In genomic region chr7:16549299-16549698, GRCm38 (mm10) we compare ENCODE assay signal across 16 mouse cellular contexts.
"Had no signal": no experiment of that assay in that cellular context is flagged by ENCODE, and none has a peak within 500 bp of the region (broad histone marks: within the 10 kb centered on the region; RNA-seq: fewer than 3 reads in every experiment).

No protein-coding gene starts in this region.

- H3K4me2 ChIP-seq: neural tube, embryonic 13.5 days; neural tube, embryonic 15.5 days; stomach, embryonic 15.5 days had no signal

- H3K9ac ChIP-seq: neural tube, embryonic 13.5 days; neural tube, embryonic 15.5 days; stomach, embryonic 15.5 days had no signal

- H3K4me3 ChIP-seq: neural tube, embryonic 13.5 days; neural tube, embryonic 15.5 days; stomach, embryonic 15.5 days had no signal

- DNase-seq: retina, postnatal 1 day; right cerebral cortex, adult 18-20 months; right cerebral cortex, postnatal 14 days; right cerebral cortex, postnatal 25 days; right cerebral cortex, postnatal 4 days; spleen, adult 18-20 months; thymus, adult 18-20 months; thymus, adult 2 months; thymus, postnatal 14 days; thymus, postnatal 25 days; thymus, postnatal 36 days; thymus, postnatal 4 days had no signal

- H3K27ac ChIP-seq: neural tube, embryonic 13.5 days; neural tube, embryonic 15.5 days; stomach, embryonic 15.5 days; stomach, postnatal 0 days had no signal

- H3K4me1 ChIP-seq: stomach, embryonic 15.5 days had no signal

- H3K27me3 ChIP-seq: neural tube, embryonic 13.5 days; neural tube, embryonic 15.5 days; stomach, embryonic 15.5 days had no signal

- H3K9me3 ChIP-seq: neural tube, embryonic 13.5 days; neural tube, embryonic 15.5 days; stomach, embryonic 15.5 days had no signal
